Mouse (Mus musculus) heart, embryonic 16.5 days (tissue): ENCODE measurements at regions not wholly inside any gene's neighbourhood (a gene's known extent, or its start where the extent isn't known, plus 50 kb on each side); places are given as distances from the start of the nearest gene placed in this dataset.

ENCODE experiments used
- ATAC-seq: fragments of 200-750 bp; cut with Nextera tagmentation; replicated peaks from 2 replicates; pipeline ENCODE4 v1.8.0; 2017; ENCODE audit warnings: moderate number of reproducible peaks; ENCODE audit not compliant: insufficient read depth, low FRiP score; ENCODE audit errors: extremely low read depth
- H3K27ac ChIP-seq: fragments of 300-500 bp; sonication (generic); 2 replicates; pipeline ENCODE4 v1.5.1; 2014; ENCODE audit warnings: mild to moderate bottlenecking, low read length, control low read depth, moderate library complexity
- H3K27me3 ChIP-seq: fragments of 300-500 bp; sonication (generic); 2 replicates; pipeline ENCODE4 v1.6.1; 2014; ENCODE audit warnings: low read length, mixed read lengths; ENCODE audit not compliant: control insufficient read depth, insufficient read depth
- H3K36me3 ChIP-seq: fragments of 300-500 bp; sonication (generic); 2 replicates; pipeline ENCODE4 v1.6.1; 2014; ENCODE audit not compliant: control insufficient read depth, insufficient read depth
- H3K4me1 ChIP-seq: fragments of 300-500 bp; sonication (generic); 2 replicates; pipeline ENCODE4 v1.6.1; 2014; ENCODE audit warnings: low read length, mixed read lengths; ENCODE audit not compliant: control insufficient read depth, insufficient read depth
- H3K4me2 ChIP-seq: fragments of 300-500 bp; sonication (generic); 2 replicates; pipeline ENCODE4 v1.6.1; 2014; ENCODE audit warnings: low read depth, mild to moderate bottlenecking, control low read depth, low read length
- H3K4me3 ChIP-seq: fragments of 300-500 bp; sonication (generic); 2 replicates; pipeline ENCODE4 v1.5.1; 2014; ENCODE audit warnings: mild to moderate bottlenecking, control low read depth, low read length
- H3K9ac ChIP-seq: fragments of 300-500 bp; sonication (generic); 2 replicates; pipeline ENCODE4 v1.6.1; 2014; ENCODE audit warnings: low read length, control low read depth
- H3K9me3 ChIP-seq: fragments of 300-500 bp; sonication (generic); replicated peaks from 2 replicates; pipeline ENCODE4 v1.6.1; 2016; ENCODE audit warnings: low read length; ENCODE audit not compliant: control insufficient read depth
- WGBS: fragments of 180-500 bp; shearing (Covaris S2); extraction: QIAGEN DNeasy Blood & Tissue Kit; methylation state at CpG from one replicate; pipeline ENCODE4 v1.1.7; 2014; 5-methylcytosine and 5-hydroxymethylcytosine counted together

DNA sequence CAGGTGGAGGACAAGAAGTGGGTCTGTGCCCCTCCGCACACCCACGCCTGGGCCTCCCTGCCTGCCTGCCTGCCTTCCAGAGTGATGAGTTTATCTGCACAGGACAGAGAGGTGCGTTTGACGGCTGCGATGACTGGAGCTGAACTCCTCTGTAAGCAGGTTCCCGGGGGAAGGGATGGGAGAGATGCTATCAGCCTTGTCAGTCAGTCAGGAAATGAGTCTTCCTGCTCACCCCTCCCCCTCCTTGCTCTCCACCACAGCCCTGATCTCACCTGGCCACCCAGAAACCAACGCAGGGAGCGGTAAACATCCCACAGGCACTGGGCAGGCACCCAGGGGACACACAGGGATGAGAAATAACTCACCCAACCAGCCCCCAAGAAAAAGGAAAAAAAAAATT lies 69.5 kb upstream of the Nectin1 start:
- Histone ChIP-seq H3K9me3 (no peaks in the 10 kb centered on the region), H3K4me1 (no peaks in the 10 kb centered on the region), H3K9ac (no peak overlapping the region), H3K4me2 (no peak overlapping the region), H3K27ac (no peak overlapping the region), H3K36me3 (no peaks in the 10 kb centered on the region), H3K27me3 (0 out of 2 replicates have a peak, but pooled peaks cover 3% of the 10 kb centered on the region), H3K4me3 (no peak overlapping the region)
- ATAC-seq: no peak
- 24% methylated on average over 8 of the region's 8 CpGs for WGBS

GRCm38 (mm10) chr9:43676011-43676410 lies 67.8 kb upstream of the Nectin1 start:
- Histone ChIP-seq H3K4me2 (no peak overlapping the region), H3K9ac (no peak overlapping the region), H3K36me3 (no peaks in the 10 kb centered on the region), H3K4me1 (no peaks in the 10 kb centered on the region), H3K27me3 (0 out of 2 replicates have a peak, but pooled peaks cover 3% of the 10 kb centered on the region), H3K4me3 (no peak overlapping the region), H3K9me3 (no peaks in the 10 kb centered on the region), H3K27ac (no peak overlapping the region)
- 66% methylated on average over 2 of the region's 2 CpGs for WGBS
- ATAC-seq: no peak

- Histone ChIP-seq H3K9ac (no peak overlapping the region), H3K4me3 (no peak overlapping the region), H3K9me3 (no peaks in the 10 kb centered on the region), H3K27ac (no peak overlapping the region), H3K36me3 (no peaks in the 10 kb centered on the region), H3K4me2 (no peak overlapping the region), H3K27me3 (0 out of 2 replicates have a peak, but pooled peaks cover 3% of the 10 kb centered on the region), H3K4me1 (no peaks in the 10 kb centered on the region)
- no peak for ATAC-seq
- WGBS: 47% methylated on average over 17 of the region's 17 CpGs
Measured at GRCm38 (mm10) chr9:43679331-43679730, 64.5 kb upstream of the Nectin1 start.

- no peak for ATAC-seq
- no peak overlapping the region for H3K4me3 ChIP-seq
- 41% methylated on average over 3 of the region's 3 CpGs for whole genome bisulfite sequencing
- no peaks in the 10 kb centered on the region for H3K36me3 ChIP-seq
- no peak overlapping the region for H3K9ac ChIP-seq
- 0 out of 2 replicates have a peak, but pooled peaks cover 3% of the 10 kb centered on the region for H3K27me3 ChIP-seq
- no peaks in the 10 kb centered on the region for H3K9me3 ChIP-seq
- no peak overlapping the region for H3K4me2 ChIP-seq
- no peak overlapping the region for H3K27ac ChIP-seq
- H3K4me1 ChIP-seq: no peaks in the 10 kb centered on the region
Measured at GRCm38 (mm10) chr9:43681317-43681716, 62.5 kb upstream of the Nectin1 start.

DNA sequence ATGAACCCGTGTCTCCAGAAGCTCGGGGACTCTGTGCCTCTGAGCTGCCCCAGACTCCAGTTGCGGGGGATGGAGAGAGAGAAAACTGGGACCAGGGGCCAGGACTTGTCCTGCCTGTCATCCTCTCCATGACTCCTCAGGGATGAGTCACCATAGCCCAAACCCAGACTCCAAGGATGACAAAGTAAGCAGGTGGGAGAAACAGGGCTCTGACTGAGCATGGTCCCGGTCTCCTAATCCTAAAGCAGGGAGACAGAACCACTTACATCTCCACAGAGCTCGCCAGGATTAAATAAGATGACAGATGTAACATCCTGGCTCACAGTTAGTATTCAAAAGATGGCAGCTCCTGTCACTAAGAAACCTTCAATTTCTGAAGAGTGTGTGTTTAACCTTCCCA lies 61.7 kb upstream of the Nectin1 start:
- ATAC-seq: no peak
- H3K27me3 ChIP-seq: 0 out of 2 replicates have a peak, but pooled peaks cover 3% of the 10 kb centered on the region

GRCm38 (mm10) chr9:43684596-43684995 lies 59.2 kb upstream of the Nectin1 start:
- H3K27ac ChIP-seq: no peak overlapping the region

More for the DNA sequence above, 61.7 kb upstream of the Nectin1 start:
- no peak overlapping the region for H3K4me2 ChIP-seq
- no peaks in the 10 kb centered on the region for H3K9me3 ChIP-seq
- no peak overlapping the region for H3K27ac ChIP-seq
- WGBS: 57% methylated on average over 5 of the region's 5 CpGs
- no peak overlapping the region for H3K9ac ChIP-seq
- no peaks in the 10 kb centered on the region for H3K36me3 ChIP-seq
- H3K4me1 ChIP-seq: no peaks in the 10 kb centered on the region
- no peak overlapping the region for H3K4me3 ChIP-seq

DNA sequence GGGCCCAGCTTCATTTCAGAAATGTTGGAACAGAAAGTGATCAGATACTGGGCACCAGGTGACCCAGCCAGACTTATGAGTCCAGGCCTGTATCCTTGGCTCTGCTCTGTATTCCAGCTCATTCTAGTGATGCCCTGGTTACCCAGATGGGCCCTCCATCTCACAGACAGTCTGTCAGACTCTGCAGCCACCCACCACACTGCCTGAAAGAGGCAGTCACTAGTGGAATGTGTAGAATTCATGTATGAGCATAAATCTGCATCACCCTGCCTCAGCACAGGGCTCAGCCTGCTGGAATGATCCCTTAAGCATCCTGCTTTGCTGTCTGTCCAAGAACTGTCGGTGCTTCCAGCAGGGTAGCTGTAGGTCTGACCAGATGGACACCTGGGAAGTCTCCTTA lies 51.8 kb upstream of the Nectin1 start:
- no peak overlapping the region for H3K27ac ChIP-seq
- H3K4me3 ChIP-seq: no peak overlapping the region
- H3K36me3 ChIP-seq: no peaks in the 10 kb centered on the region
- H3K4me1 ChIP-seq: no peaks in the 10 kb centered on the region
- ATAC-seq: no peak
- no peaks in the 10 kb centered on the region for H3K27me3 ChIP-seq
- 59% methylated on average over 1 of the region's 1 CpGs for WGBS
- no peak overlapping the region for H3K9ac ChIP-seq
- H3K4me2 ChIP-seq: no peak overlapping the region
- no peaks in the 10 kb centered on the region for H3K9me3 ChIP-seq

More at GRCm38 (mm10) chr9:43684596-43684995, 59.2 kb upstream of the Nectin1 start:
- H3K9me3 ChIP-seq: no peaks in the 10 kb centered on the region
- H3K27me3 ChIP-seq: no peaks in the 10 kb centered on the region
- H3K9ac ChIP-seq: no peak overlapping the region
- no peaks in the 10 kb centered on the region for H3K36me3 ChIP-seq
- ATAC-seq: no peak
- 64% methylated on average over 5 of the region's 5 CpGs for WGBS
- no peak overlapping the region for H3K4me3 ChIP-seq
- no peaks in the 10 kb centered on the region for H3K4me1 ChIP-seq
- H3K4me2 ChIP-seq: no peak overlapping the region

DNA sequence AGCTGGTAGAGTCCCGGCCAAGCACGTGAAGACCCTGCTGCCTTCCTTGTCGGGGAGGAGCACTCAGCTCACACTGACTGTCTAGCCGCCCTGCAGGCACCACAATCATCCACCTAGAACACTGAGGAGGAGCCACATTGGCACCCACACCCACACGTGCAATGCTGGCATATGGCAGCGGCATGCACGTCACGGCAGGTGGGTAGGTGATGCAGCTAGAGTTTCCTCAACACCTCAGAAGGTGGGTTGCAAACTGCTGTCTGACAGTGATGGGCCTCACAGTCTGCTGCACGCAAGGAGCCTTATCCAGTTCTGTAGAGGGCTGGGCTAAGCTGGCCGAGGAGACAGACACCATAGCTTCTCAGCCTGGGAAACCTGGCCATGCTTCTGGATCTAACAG lies 51.2 kb upstream of the Nectin1 start:
- 80% methylated on average over 10 of the region's 10 CpGs for WGBS
- H3K27me3 ChIP-seq: no peaks in the 10 kb centered on the region
- H3K4me2 ChIP-seq: no peak overlapping the region
- no peaks in the 10 kb centered on the region for H3K9me3 ChIP-seq
- H3K4me3 ChIP-seq: no peak overlapping the region
- no peaks in the 10 kb centered on the region for H3K4me1 ChIP-seq
- no peak overlapping the region for H3K9ac ChIP-seq
- no peaks in the 10 kb centered on the region for H3K36me3 ChIP-seq
- no peak overlapping the region for H3K27ac ChIP-seq
- ATAC-seq: no peak
